Mouse (Mus musculus): ENCODE measurements at regions not wholly inside any gene's neighbourhood (a gene's known extent, or its start where the extent isn't known, plus 50 kb on each side); places are given as distances from the start of the nearest gene placed in this dataset.

GRCm38 (mm10) chr9:24833766-24834165 lies 59.7 kb upstream of the Tbx20 start:
- POLR2A ChIA-PET = no interaction called here
- CTCF ChIA-PET = no interaction called here

DNA sequence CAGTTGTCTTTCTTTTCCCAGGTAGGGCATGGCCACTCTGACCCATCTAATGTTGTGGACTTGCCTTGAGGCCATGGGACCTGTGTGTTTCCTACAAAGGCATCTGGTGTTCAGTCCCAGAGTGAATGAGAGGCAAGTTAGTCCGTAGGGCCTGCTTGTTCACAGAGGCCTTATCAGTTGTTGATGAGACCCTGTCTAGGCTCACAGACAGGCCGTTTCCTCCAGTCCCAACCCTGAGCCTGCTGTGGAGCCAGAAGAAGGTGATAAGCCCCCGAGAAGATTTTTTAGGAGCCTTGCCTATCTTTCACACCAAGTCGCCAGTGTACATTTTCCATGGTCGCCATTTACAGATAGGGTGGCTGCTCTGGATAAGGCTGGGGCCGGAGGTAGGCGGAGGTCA lies 74.1 kb upstream of the Tbx20 start:
- POLR2A ChIA-PET = no interaction called here
- CTCF ChIA-PET = no interaction called here

DNA sequence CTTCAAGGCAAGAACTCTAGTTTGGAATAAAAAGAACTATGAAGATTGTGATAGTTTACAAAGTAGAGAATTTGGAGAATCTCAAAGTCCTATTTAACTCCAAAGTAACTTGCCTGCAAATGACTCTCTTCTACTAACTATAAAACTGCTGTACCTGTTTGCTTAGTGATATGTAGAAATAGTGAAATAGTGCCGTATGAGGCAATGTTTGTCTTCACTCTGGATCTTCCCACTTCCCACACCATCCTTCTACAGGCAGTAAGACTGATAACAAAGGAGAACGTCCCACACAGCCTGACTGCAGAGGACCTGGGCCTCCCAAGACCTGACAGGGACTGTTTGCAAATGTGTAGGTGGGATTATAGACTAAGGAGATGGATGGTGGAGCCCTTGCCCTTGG lies 85.4 kb upstream of the Tbx20 start:
- POLR2A ChIA-PET = no interaction called here

GRCm38 (mm10) chr9:24866390-24867173 lies 92.5 kb upstream of the Tbx20 start:
- CTCF ChIA-PET = no interaction called here
- POLR2A ChIA-PET = no interaction called here

More for the DNA sequence above, 85.4 kb upstream of the Tbx20 start:
- CTCF ChIA-PET = no interaction called here

GRCm38 (mm10) chr9:24868746-24869145 lies 94.6 kb upstream of the Tbx20 start:
- ChIA-PET POLR2A (no interaction called here), CTCF (interaction anchor here in 1 of 4 experiments (0.5 kb wide), 1 partner anchor 31 kb away, joined by 3 read pairs; no protein-coding TSS in a partner anchor)

GRCm38 (mm10) chr9:24874434-24875143 lies 100.5 kb upstream of the Tbx20 start:
- ChIA-PET POLR2A (no interaction called here), CTCF (no interaction called here)

DNA sequence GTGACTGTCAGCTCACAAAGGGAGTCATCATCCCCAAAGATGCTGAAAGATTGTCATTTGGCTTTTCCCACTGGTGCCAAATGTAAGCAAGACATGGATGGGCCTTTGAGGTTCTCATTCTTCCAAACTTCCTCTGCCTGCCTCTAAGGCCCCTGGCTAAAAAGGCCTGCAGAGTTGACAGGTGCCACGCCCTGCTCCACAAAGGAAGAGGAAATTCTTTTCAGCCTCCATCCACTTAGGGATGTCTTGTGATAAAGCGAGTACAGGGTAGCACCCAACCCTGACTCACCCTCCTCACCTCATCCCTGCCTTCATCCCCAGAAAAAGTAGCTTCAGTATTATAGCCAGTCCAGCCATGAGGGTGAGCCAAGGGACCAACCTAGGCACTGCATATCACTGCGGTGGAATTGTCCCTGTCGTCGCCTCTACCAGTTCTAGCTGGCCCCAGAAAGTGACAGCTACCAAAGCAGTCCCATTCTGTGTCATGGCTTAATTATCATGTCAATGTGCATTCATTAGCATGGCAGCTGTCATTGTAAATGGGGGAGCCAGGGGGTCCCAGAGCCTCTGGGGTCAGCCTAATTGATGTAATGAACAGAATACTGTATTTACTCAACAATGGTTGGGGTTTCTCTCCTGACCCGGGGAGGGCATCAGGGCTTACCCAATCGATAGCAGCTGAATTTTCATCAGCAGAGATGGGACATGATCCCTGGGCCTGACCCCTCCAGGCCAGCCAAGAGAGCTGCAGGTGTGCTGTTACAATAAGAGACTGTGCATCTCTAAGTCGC lies 104.5 kb upstream of the Tbx20 start:
- CTCF ChIA-PET = interaction anchor here in 2 of 4 experiments (0.6 to 1.3 kb wide), 5 partner anchors 12 to 163 kb away, joined by 3 to 4 read pairs (median 3); no protein-coding TSS in a partner anchor
- POLR2A ChIA-PET = interaction anchor here in 2 of 4 experiments (0.6 to 1.9 kb wide), 9 partner anchors 9 to 273 kb away, joined by 3 to 6 read pairs (median 3); partner anchors contain the start of gene Tbx20 (in 1 of the 2)

DNA sequence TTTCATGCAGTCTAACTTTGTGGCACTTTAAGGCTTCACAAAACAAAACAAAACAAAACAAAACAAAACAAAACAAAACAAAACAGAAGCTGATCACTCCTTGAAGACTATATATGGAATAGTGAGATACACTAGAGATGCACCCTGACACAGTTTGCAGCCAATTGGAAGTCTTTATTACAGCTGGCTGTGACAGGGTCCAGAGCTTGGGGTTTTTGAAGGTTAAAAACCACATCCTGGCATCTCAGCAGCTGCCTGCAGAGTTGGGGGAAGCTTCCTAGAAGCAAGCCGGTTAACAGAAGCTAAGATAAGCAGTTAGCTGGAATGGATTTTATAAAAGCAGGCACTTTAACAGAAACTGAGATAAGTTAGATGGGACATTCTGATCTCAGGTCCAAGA lies 105.6 kb upstream of the Tbx20 start:
- POLR2A ChIA-PET = interaction anchor here in 2 of 4 experiments (0.9 to 1.9 kb wide), 7 partner anchors 8 to 101 kb away, joined by 3 to 6 read pairs (median 3); no protein-coding TSS in a partner anchor
- CTCF ChIA-PET = interaction anchor here in 1 of 4 experiments (1.2 kb wide), 1 partner anchor 148 kb away, joined by 3 read pairs; no protein-coding TSS in a partner anchor

GRCm38 (mm10) chr9:24884011-24884410 lies 109.9 kb upstream of the Tbx20 start:
- POLR2A ChIA-PET = no interaction called here

GRCm38 (mm10) chr9:24888282-24888681 lies 114.2 kb upstream of the Tbx20 start:
- ChIA-PET CTCF (no interaction called here), POLR2A (no interaction called here)

More at GRCm38 (mm10) chr9:24884011-24884410, 109.9 kb upstream of the Tbx20 start:
- CTCF ChIA-PET = no interaction called here

DNA sequence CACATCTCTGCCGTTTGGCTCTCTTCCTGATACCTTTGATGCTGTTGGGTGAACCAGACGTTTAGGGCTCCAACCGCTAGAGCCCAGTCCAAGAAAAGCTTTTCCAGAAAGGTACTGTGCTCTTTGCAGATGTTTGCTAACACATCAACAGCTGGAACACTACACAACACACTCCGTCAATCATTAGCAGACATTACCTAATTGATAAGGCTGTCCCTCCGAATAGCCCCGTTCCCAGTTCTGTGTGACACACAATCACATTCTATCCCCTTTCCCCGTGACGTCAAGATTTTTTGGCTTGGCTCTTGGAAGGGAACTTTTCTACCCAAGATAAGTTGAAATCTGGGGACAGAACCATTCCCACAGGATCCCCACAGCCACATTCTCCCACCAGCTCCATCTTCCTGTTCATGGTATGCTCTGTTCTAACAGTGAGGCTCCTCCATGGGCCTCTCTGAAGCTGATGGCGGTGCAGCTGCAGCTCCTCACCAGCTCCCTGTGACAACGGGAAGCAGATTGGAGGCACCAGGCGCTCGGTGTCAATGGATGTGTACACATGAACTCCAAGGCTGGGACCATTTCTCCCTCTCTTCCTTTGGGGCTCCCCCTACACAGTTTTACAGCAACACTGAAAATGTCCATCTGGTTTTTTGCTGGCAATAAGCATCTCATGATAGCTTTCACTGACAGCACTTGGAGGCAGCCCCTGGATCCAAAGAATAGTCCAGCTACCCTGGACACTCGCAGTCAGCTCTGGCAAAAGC lies 122.6 kb upstream of the Tbx20 start:
- POLR2A ChIA-PET = interaction anchor here in 1 of 4 experiments (0.7 kb wide), 1 partner anchor 25 kb away, joined by 3 read pairs; no protein-coding TSS in a partner anchor

DNA sequence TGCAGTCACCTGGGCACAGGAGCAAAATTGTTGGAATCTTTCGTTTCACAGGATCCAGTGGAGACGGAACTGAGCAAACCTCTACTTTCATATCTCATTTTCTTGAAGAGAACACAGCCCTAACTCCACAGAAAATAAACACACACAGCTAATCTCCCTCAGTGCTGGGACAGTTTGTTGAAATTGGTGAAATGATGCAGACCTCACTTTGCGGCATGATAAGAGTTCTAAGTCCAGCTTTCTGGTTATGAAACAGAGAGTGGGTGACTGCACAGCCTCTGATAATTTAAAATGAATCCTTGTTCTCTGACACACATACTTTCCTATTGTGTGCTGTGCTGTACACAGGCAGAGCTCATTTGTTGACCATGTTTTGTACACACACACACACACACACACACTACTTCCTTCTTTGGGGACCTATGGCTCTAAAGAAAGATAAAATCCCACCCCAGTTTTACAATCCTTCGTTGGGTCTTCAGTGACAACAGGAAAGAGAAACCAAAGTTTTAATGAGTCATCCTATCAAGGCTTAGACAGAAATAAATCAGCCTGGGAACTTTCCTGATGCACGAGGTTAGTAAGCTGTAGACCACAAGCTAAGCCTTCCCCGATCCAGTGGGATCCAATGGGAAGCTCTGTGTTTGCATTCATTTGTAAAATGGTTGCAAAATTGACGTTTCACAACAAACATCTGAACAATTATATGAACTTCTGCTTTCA lies 125.3 kb upstream of the Tbx20 start:
- ChIA-PET CTCF (interaction anchor here in 2 of 4 experiments (0.6 to 0.7 kb wide), 2 partner anchors 10 to 31 kb away, joined by 3 read pairs; no protein-coding TSS in a partner anchor), POLR2A (interaction anchor here in 2 of 4 experiments (0.7 to 2.2 kb wide), 4 partner anchors 10 to 1417 kb away, joined by 3 to 7 read pairs (median 3); no protein-coding TSS in a partner anchor)

More for the DNA sequence above, 122.6 kb upstream of the Tbx20 start:
- CTCF ChIA-PET = no interaction called here

GRCm38 (mm10) chr9:24903706-24904105 lies 129.6 kb upstream of the Tbx20 start:
- ChIA-PET CTCF (no interaction called here), POLR2A (interaction anchor here in 1 of 4 experiments (1.2 kb wide), 1 partner anchor 104 kb away, joined by 3 read pairs; no protein-coding TSS in a partner anchor)

DNA sequence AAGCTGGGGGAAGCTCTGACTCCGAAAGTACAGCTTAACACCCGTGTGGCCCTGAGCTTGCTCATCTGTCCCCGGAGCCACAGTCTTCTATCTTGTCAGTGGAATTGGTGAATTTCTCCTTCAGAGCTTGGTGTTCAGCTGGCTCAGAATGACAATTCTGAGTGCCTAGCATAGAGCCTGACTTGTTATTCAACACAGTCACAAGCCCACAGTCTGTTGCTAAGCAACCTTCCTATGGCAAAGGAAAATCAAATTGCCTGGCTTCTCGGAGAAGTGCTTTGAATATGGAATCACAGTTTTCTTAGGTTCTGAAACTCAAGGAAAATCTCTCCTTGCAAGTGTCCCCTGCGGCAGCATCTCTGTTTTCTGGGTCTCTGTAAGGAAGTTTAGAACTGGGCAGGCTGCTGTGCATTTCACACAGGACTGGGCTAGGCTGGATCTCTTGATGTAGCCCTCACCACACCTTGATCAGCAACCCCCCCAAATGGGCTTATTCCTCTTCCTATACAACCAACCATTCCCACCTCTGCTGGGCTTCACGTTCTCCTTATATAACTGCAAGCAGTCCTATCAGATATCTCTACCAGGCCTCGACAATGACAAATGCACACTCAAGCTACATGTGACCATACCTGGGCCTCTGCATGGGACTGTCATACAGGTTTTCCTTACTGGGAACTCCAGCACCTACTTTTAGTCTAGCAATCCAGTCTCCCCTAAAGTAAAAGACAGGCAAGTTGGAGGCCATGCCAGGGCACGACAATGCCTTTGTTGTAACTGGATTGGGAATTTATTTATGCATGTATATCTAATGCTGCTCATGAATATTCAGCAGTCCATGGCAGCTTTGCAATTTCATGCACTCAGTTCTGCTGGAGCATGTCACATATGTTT lies 135.2 kb upstream of the Tbx20 start:
- POLR2A ChIA-PET = interaction anchor here in 3 of 4 experiments (0.9 to 2.1 kb wide), 3 partner anchors 10 to 135 kb away, joined by 3 to 7 read pairs (median 6); partner anchors contain the start of gene Tbx20 (in 1 of the 3)
- CTCF ChIA-PET = interaction anchor here in 2 of 4 experiments (0.6 to 1.5 kb wide), 3 partner anchors 10 to 149 kb away, joined by 3 to 6 read pairs (median 3); no protein-coding TSS in a partner anchor

- ChIA-PET CTCF (interaction anchor here in 1 of 4 experiments (1.0 to 1.5 kb wide), 2 partner anchors 27 to 150 kb away, joined by 3 to 6 read pairs; no protein-coding TSS in a partner anchor), POLR2A (interaction anchor here in 2 of 4 experiments (0.6 to 2.1 kb wide), 3 partner anchors 12 to 136 kb away, joined by 3 to 7 read pairs (median 3); partner anchors contain the start of gene Tbx20 (in 1 of the 2))
Measured at GRCm38 (mm10) chr9:24910738-24911137, 136.6 kb upstream of the Tbx20 start.

DNA sequence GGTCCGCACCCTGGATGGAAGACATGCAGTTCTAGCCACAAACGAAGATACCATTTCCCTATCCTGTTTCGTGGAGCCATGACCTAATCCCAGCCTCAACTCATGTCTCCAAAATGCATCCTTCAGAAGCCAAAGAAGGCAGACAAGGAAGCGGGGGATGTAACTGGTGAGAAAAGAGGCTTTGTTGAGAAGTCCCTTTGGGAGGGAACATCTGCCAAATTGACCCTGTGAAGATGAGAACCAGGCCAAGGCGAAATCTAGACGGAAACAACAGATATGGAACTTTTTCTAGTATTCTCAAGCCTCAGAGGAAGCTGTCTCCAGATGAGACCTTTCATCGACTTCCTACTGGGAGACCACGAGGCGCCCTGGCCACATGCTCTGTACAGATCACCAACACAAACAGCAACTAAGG lies 145.9 kb upstream of the Tbx20 start:
- POLR2A ChIA-PET = no interaction called here

More for the DNA sequence above, 145.9 kb upstream of the Tbx20 start:
- CTCF ChIA-PET = no interaction called here

All from embryonic stem cell, embryonic (primary cell).